Mouse (Mus musculus) bone marrow, adult 2 months (tissue): ENCODE data around the gene Nav2. TPM values are rescaled to one million over a fixed set of nuclear protein-coding genes. Genes with fewer than 3 reads are reported as not detected.

Experiments
- H3K27ac ChIP-seq: fragments of 200-500 bp; 2 replicates; pipeline ENCODE4 v1.5.1; 2012; ENCODE audit warnings: low read depth, mild to moderate bottlenecking, control low read depth, inconsistent platforms, low read length; ENCODE audit not compliant: control insufficient read depth, poor library complexity, insufficient read depth
- H3K4me1 ChIP-seq: fragments of 200-500 bp; 2 replicates; pipeline ENCODE4 v1.6.1; 2011; ENCODE audit warnings: low read length; ENCODE audit not compliant: control insufficient read depth, insufficient read depth
- H3K4me3 ChIP-seq: fragments of 200-500 bp; replicated peaks from 2 replicates; pipeline ENCODE3; 2011; ENCODE audit warnings: mild to moderate bottlenecking, low read depth, low read length, control low read depth; ENCODE audit not compliant: control insufficient read depth
- CTCF ChIP-seq: fragments of 200-500 bp; IDR thresholded peaks from 2 replicates; pipeline ENCODE4 v1.5.1; 2011; ENCODE audit warnings: low read length, control low read depth; ENCODE audit not compliant: control insufficient read depth, insufficient read depth
- POLR2A ChIP-seq: fragments of 200-500 bp; IDR thresholded peaks from 2 replicates; pipeline ENCODE4 v1.6.1; 2011; ENCODE audit warnings: low read depth, mild to moderate bottlenecking, control low read depth, low read length, borderline replicate concordance; ENCODE audit not compliant: control insufficient read depth
- WGBS: fragments of 180-500 bp; shearing (Covaris S2); methylation state at CpG from one replicate; pipeline ENCODE4 v1.1.7; 2018; 5-methylcytosine and 5-hydroxymethylcytosine counted together
- polyA plus RNA-seq: library from polyadenylated mRNA; stranded (reverse); fragments of >200 nt; gene quantifications from 2 replicates; pipeline ENCODE4 v1.2.4, GENCODE M21; 2011; ENCODE audit warnings: low replicate concordance; ENCODE audit not compliant: missing spikeins, insufficient read depth, insufficient read length

The Nav2 gene
- polyA plus RNA-seq, 1 experiment, result 8.5 TPM

DNA sequence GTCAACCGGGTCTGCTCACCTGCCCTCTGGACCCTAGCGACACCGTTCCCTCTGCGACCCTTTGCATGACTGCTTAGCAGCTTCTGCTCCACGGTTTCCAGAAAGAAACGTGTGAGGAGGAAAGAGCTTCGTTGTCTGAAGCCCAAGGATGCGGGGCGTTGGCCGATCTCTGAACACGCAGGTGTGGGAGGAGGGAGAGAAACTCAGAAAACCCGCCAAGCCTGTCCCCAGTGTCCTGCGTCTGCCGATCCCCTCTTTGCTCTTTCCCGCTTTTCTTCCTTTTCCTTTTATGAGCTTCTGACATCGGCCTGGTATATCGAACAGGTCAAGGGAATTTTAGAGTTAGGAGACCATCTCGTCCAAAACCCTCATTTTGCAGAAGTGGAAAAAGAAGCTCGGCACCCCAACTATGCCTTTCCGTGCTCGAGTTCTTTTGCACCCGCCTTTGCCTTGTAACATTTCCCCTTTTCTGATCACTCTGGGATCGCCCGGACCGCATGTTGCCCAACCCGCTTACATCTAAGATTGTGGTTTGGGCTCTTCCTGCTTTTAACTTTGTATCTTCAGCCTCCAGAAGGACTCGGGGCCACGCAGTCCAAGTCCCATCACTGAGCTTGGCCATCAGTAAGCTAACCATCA is 26.4 kb upstream of the Nav2 start:
- under 1% methylated on average over 28 of the region's 28 CpGs for WGBS
- no peaks in the 10 kb centered on the region; the same call in 1 of the 2 replicates for H3K4me1 ChIP-seq
- peak overlapping the region; percentile 72 for H3K27ac ChIP-seq
- H3K4me3 ChIP-seq, result peak overlapping the region; percentile 78
- TF ChIP-seq CTCF, result no peak
- 0 out of 2 replicates have a peak, but pooled peaks have one; percentile 16 for TF ChIP-seq POLR2A

DNA sequence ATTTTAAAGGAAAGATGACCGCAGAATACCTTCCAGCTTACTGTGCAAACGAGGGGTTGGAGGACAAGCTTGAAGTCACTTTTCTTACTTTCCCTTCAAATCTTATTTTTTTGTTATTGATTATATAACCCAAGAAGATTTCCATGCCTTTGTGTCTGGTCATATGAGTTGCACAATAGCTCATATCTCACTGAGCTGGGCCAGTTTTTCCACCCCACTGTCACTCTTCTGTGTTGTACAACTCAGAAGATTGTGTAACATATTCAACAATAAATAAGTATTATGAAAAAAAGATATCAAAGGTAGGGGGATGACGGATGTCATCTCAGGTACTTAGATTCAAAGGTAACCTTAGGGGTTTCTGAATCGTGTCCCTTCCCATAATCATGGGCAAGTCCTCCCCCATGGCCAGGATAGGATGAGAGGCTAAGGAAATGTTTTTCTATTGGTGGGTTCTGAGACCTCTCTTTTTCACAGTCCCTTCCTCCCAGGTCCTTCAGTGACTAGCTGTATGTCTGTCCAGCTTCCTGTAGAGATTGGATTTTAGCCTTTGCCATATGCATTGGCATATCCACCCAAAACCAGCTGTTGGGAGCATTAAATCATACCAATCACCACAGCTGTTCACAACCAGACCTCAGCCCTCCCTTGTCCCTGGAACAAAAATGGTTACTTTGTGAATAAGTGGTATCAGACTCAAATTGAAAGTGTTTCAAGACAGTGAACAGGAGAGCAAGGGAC is 24.8 kb upstream of the Nav2 start:
- no peak overlapping the region for H3K27ac ChIP-seq
- H3K4me3 ChIP-seq, result no peak overlapping the region
- TF ChIP-seq POLR2A, result no peak
- no peak for TF ChIP-seq CTCF
- 63% methylated on average over 4 of the region's 4 CpGs for WGBS
- H3K4me1 ChIP-seq, result no peaks in the 10 kb centered on the region; the same call in 1 of the 2 replicates

DNA sequence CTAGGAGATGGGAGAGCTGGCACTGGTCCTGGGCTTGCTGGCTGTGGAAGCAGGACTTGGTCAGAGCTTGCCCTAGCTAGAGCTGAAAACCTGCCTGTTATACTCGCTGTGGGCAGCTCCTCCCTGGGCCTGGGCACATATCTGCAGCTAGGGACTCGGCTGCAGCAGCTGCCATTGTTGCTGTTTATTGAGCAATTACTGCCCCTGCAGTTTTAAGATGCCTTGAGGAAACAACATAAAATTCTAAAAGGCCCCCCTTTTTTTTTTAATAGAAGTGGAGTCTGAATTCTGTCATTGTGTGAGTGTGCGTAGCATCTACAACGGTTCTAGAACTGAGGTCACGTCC is 24.3 kb upstream of the Nav2 start:
- no peak overlapping the region for H3K27ac ChIP-seq
- 55% methylated on average over 5 of the region's 5 CpGs for WGBS
- TF ChIP-seq CTCF, result no peak
- TF ChIP-seq POLR2A, result no peak

DNA sequence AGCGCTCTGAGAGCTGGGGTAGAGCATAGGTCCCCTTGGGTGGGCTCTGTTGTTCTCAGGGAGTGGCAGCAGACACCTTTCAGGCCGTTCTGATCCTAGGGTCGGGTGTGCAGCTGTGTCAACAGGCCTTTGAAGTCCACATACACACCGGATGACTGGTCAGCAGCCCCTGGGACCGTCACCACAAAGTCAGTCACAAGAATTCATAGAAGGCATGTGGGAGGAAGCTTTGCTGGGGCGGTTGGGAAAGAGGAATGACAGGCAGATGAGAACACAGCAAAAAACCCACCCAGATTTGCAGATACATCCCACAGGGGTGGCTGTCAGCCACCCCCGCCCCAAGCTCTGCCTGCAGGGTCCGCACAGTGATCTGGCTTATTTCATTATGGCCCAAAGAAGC is 20.5 kb upstream of the Nav2 start:
- TF ChIP-seq CTCF (no peak), POLR2A (no peak)
- no peaks in the 10 kb centered on the region; the same call in 1 of the 2 replicates for H3K4me1 ChIP-seq
- WGBS, result 50% methylated on average over 8 of the region's 8 CpGs
- H3K27ac ChIP-seq, result no peak overlapping the region
- no peak overlapping the region for H3K4me3 ChIP-seq

More for the DNA sequence above, 24.3 kb upstream of the Nav2 start:
- Histone ChIP-seq H3K4me3 (no peak overlapping the region), H3K4me1 (no peaks in the 10 kb centered on the region; the same call in 1 of the 2 replicates)

DNA sequence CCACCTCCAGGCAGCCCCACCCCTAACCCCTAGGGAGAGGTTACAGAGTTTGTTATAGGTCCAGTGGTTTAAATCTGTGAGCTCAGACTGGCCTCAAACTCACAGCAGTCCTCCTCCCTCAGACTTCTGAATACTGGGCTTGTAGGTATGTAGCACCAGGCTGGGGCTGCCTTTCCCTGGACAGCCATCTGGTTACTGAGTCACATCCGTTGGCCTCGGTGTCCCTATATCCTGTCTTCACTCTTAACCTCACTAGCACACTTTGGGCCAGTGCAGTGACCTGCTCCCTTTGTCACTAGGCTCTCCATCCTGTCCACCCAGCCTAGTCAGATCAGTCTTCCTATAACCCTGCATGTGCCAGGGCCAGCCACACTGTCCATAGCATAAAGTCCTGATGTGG is 19.8 kb upstream of the Nav2 start:
- H3K4me3 ChIP-seq, result no peak overlapping the region
- TF ChIP-seq CTCF (no peak), POLR2A (no peak)
- 65% methylated on average over 2 of the region's 2 CpGs for WGBS
- H3K27ac ChIP-seq, result no peak overlapping the region
- H3K4me1 ChIP-seq, result peaks cover 2% of the 10 kb centered on the region; the same call in 1 of the 2 replicates

DNA sequence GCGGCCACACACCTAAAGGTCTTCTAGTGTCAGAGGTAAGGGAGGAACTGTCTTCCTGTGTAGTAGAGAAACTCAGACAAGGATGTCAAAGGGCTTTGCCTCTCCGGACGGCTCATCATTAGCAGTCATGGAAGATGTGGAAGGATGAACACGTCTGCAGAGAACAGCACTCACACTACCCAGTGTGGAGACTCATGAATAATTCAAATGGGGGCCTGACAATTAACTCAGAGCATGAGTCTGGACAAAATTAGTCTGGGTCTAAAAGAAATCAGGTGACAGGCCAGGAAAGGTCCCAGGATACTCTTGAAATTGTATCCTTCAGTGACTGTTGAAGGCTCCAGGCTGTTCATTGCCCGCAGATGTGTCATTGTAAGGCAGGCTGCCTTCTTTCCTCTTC is 17.5 kb upstream of the Nav2 start:
- Histone ChIP-seq H3K27ac (no peak overlapping the region), H3K4me1 (peaks cover 2% of the 10 kb centered on the region; the same call in 1 of the 2 replicates), H3K4me3 (no peak overlapping the region)
- no peak for TF ChIP-seq CTCF
- TF ChIP-seq POLR2A, result no peak
- 80% methylated on average over 5 of the region's 5 CpGs for WGBS

DNA sequence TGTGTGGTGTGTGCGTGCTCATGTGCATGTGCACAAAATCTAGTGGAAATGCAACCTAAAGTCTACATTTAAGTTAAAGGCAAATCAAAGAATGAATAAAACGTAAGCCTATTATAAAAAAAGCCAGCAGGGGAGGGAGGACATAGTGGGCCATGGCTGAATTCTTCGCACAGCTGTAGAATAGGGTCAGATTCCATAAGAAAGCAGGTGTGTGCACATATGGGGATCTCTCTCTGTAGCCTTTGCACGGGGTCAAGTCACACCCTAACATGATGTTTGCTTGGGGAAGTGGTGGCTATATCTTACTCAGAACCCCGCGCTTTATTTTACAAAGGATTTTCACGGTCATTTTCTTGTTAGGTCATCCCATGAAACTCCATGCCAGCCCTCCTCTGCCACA is 15.4 kb upstream of the Nav2 start:
- 51% methylated on average over 7 of the region's 7 CpGs for WGBS

DNA sequence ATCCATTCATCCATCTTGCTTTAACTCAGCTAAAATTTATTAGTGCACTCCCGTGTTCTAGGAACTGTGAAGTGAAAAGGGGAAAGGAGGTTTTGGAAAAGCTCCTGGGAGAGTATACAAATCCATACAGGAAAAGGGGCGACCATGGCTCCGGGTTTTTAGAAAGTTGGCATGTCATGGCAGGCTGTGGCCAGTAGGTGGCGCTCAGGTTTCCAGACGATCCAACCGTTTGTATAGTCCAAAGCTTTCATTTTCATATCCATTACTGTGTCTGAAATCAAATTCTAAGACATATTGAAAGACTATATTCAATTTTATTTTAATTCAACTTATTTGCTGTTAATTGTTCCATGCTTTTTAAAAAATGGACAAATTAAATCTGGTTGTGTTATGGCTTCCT is 14.4 kb upstream of the Nav2 start:
- Histone ChIP-seq H3K27ac (no peak overlapping the region), H3K4me1 (peaks cover 10% of the 10 kb centered on the region; the same call in 1 of the 2 replicates), H3K4me3 (no peak overlapping the region)
- WGBS, result 1% methylated on average over 6 of the region's 6 CpGs
- TF ChIP-seq POLR2A (no peak), CTCF (peak; percentile 83)

More for the DNA sequence above, 15.4 kb upstream of the Nav2 start:
- Histone ChIP-seq H3K27ac (no peak overlapping the region), H3K4me1 (peaks cover 6% of the 10 kb centered on the region; the same call in 1 of the 2 replicates), H3K4me3 (no peak overlapping the region)
- TF ChIP-seq CTCF (no peak), POLR2A (no peak)
